Mouse (Mus musculus): Measurements from ENCODE around the gene Rgs13. TPM values are rescaled to one million over a fixed set of nuclear protein-coding genes. Genes with fewer than 3 reads are reported as not detected.
"Not testable (repeated sequence)": the region's sequence is repeated elsewhere in the genome, so short reads cannot be mapped to it uniquely, and the experiment has no call there.

The Rgs13 gene
- polyA plus RNA-seq, 1 experiment from 2014 or later, result not detected

DNA sequence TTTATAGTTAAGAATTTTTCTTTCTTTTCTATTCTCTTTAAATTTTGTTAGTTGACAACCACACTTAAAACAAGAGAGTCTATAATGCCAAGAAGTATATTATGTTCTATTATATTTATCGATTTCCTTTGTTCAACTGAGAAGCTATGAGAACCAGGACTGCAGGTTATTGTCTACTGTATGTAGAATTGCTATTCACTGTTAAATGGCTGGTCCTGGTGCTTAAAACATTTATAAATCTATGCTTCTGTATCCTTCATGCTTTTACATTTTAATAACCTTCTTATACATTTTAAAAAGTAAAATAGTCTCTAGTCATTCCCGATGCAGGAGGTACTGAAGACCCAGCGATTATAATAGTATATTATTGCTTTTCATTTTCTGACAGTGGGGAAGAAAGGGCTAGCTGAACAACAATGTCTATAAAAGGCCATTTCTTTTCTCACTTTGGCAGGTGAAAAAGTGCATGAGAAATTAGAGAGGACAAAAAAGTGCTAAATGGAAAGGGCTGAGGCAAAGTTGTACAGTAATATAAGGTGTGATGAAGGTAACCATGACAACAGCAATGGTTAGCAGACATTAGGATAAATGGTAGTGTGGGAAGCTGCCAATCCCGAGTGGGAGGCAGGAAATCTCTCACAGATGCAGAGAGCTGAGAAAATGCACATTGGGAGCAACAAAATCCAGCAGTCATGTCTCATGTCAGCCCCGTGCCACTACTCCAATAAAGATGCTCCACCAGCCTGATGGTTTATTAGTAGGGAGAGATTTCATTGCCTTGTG, 25.6 kb downstream of the Rgs13 start:
- no peak overlapping the region for H3K4me3 ChIP-seq (ENCODE audit: control insufficient read depth in 1 of 2, insufficient read depth in 1 of 2, low read depth in 1 of 2, low read length in 2 of 2)
- WGBS, result 80% methylated on average over 5 of the region's 5 CpGs

DNA sequence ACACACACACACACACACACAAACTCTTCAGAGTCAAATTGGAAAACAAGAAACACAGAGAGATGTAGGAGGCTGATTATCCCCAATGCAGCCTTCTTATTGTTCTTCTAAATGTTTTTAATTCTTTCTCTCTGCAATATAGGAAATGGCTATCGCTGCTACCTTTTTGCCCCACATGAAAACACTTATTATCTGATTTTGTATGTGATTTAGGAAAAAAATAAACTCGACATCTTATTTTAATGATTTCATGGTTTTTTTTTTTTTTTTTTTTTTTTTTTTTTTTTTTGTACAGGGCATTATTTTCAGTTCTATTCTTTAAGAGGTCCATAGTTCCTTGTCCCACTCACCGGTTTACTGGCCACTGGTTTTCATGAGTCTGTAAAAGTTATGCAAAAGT, 27.2 kb downstream of the Rgs13 start:
- H3K4me2 ChIP-seq (ENCODE audit: low read length), result no peak overlapping the region
- H3K9me3 ChIP-seq (ENCODE audit: control insufficient read depth, low read length), result no peaks in the 10 kb centered on the region
- no peak for ATAC-seq (ENCODE audit: insufficient number of reproducible peaks, insufficient read depth, low FRiP score, low read depth)
- 76% methylated on average over 3 of the region's 3 CpGs for WGBS
- no peaks in the 10 kb centered on the region for H3K4me1 ChIP-seq (ENCODE audit: control insufficient read depth in 2 of 2, insufficient read depth in 2 of 2, low read length in 2 of 2)
- no peak overlapping the region for H3K9ac ChIP-seq (ENCODE audit: low read length)
- no peaks in the 10 kb centered on the region for H3K36me3 ChIP-seq (ENCODE audit: control insufficient read depth, insufficient read depth, low read length)
- no peak overlapping the region for H3K4me3 ChIP-seq (ENCODE audit: control insufficient read depth in 1 of 2, insufficient read depth in 1 of 2, low read depth in 1 of 2, low read length in 2 of 2)
- H3K27ac ChIP-seq (replicated peaks in 1 of 2; ENCODE audit: control insufficient read depth in 1 of 2, insufficient read depth in 1 of 2, low read depth in 2 of 2, low read length in 2 of 2), result no peak overlapping the region
- H3K27me3 ChIP-seq (ENCODE audit: control insufficient read depth, insufficient read depth, low read length), result no peaks in the 10 kb centered on the region

More for the DNA sequence above, 25.6 kb downstream of the Rgs13 start:
- Histone ChIP-seq H3K27me3 (ENCODE audit: control insufficient read depth, insufficient read depth, low read length) (no peaks in the 10 kb centered on the region), H3K4me1 (ENCODE audit: control insufficient read depth in 2 of 2, insufficient read depth in 2 of 2, low read length in 2 of 2) (no peaks in the 10 kb centered on the region), H3K9me3 (ENCODE audit: control insufficient read depth, low read length) (no peaks in the 10 kb centered on the region), H3K9ac (ENCODE audit: low read length) (no peak overlapping the region), H3K27ac (replicated peaks in 1 of 2; ENCODE audit: control insufficient read depth in 1 of 2, insufficient read depth in 1 of 2, low read depth in 2 of 2, low read length in 2 of 2) (no peak overlapping the region), H3K4me2 (ENCODE audit: low read length) (no peak overlapping the region), H3K36me3 (ENCODE audit: control insufficient read depth, insufficient read depth, low read length) (no peaks in the 10 kb centered on the region)
- no peak for ATAC-seq (ENCODE audit: insufficient number of reproducible peaks, insufficient read depth, low FRiP score, low read depth)

DNA sequence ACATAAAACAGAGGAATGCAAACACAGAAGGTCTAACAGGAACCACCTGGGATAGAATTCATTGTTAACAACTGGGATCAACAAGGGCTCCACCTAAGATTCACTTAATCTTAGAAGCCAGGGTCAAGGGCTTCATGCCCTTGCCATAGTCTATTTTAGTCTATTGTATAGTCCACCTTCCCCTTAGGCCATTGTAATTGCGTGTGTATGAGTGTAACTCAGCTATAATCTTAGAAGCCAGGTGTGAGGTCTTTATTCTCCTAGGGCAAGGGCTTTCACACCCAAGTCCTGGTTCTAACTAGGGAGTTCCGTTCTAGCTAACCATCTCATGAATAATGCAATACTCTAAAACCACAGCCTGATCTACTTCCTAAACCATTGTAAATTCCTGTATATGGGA, 35.8 kb downstream of the Rgs13 start:
- H3K4me3 ChIP-seq (ENCODE audit: control insufficient read depth in 1 of 2, insufficient read depth in 1 of 2, low read depth in 1 of 2, low read length in 2 of 2); H3K4me2 ChIP-seq (ENCODE audit: low read length); H3K9ac ChIP-seq (ENCODE audit: low read length); H3K4me1 ChIP-seq (ENCODE audit: control insufficient read depth in 2 of 2, insufficient read depth in 2 of 2, low read length in 2 of 2); ATAC-seq (ENCODE audit: insufficient number of reproducible peaks, insufficient read depth, low FRiP score, low read depth); H3K36me3 ChIP-seq (ENCODE audit: control insufficient read depth, insufficient read depth, low read length); H3K27me3 ChIP-seq (ENCODE audit: control insufficient read depth, insufficient read depth, low read length); H3K27ac ChIP-seq (replicated peaks in 1 of 2; ENCODE audit: control insufficient read depth in 1 of 2, insufficient read depth in 1 of 2, low read depth in 2 of 2, low read length in 2 of 2); H3K9me3 ChIP-seq (ENCODE audit: control insufficient read depth, low read length): not testable (repeated sequence)
- 75% methylated on average over 2 of the region's 2 CpGs for WGBS

DNA sequence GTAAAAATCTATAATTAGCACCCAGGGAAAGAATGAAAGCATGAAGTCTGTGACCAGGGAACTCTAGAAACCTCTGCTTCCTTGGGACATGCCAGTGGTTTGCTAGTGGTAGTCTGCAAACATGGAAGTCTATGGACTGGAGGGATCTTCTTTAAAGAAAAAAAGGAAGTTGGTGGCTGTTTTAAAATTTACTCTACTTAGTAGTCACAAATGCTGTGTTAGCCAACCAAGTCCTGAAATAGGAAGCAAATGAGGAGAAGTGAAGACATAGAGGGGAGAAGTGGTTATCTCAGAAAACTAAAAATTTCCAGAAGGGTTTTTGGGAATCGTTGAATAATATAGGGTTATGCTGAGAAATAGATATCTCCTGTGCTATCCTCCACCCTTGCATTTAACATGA, 37.3 kb downstream of the Rgs13 start:
- WGBS, result 90% methylated on average over 1 of the region's 1 CpGs
- Histone ChIP-seq H3K27ac (replicated peaks in 1 of 2; ENCODE audit: control insufficient read depth in 1 of 2, insufficient read depth in 1 of 2, low read depth in 2 of 2, low read length in 2 of 2) (no peak overlapping the region), H3K9ac (ENCODE audit: low read length) (no peak overlapping the region), H3K27me3 (ENCODE audit: control insufficient read depth, insufficient read depth, low read length) (no peaks in the 10 kb centered on the region), H3K36me3 (ENCODE audit: control insufficient read depth, insufficient read depth, low read length) (no peaks in the 10 kb centered on the region), H3K4me3 (ENCODE audit: control insufficient read depth in 1 of 2, insufficient read depth in 1 of 2, low read depth in 1 of 2, low read length in 2 of 2) (no peak overlapping the region), H3K4me2 (ENCODE audit: low read length) (no peak overlapping the region), H3K4me1 (ENCODE audit: control insufficient read depth in 2 of 2, insufficient read depth in 2 of 2, low read length in 2 of 2) (no peaks in the 10 kb centered on the region), H3K9me3 (ENCODE audit: control insufficient read depth, low read length) (no peaks in the 10 kb centered on the region)
- ATAC-seq (ENCODE audit: insufficient number of reproducible peaks, insufficient read depth, low FRiP score, low read depth), result no peak

DNA sequence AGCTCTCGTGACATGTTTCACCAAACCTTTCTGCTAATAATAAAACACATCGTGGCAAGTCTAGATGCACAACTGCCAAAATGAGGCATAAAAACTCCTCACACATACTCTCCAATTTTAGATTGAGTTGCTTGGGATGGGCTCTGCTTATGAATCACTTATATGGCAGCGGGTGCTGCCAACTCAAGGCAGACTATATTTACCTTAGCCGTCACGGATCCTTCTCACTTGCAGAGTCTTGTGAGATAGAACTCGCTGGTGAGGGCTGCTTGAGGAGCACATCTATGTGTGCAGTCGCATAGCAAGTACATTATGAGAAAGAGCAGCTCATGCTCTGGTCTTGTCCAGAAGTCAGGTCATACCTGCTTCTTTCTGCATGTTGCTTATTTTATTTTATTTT, 49.2 kb downstream of the Rgs13 start:
- H3K4me2 ChIP-seq (ENCODE audit: low read length), result no peak overlapping the region

DNA sequence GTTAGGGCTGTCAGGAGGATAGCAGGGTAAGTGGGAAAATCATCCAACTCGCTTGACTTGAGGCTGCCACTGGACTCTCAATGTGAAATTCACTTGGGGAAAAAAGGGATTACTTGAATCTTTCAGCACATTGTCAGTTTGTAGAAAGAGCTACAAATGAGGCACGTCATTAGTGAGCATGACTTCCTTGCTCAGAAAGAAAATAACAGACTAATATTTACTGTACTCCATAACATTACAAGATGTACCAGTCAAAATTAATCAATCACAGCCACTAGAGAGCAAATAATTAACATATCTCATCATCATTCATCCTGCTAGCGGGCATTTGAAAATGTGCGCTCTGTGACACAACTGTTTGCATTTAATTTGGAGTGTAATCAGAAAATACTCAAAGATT, 57.1 kb downstream of the Rgs13 start:
- Histone ChIP-seq H3K4me3 (ENCODE audit: control insufficient read depth in 1 of 2, insufficient read depth in 1 of 2, low read depth in 1 of 2, low read length in 2 of 2) (no peak overlapping the region), H3K27me3 (ENCODE audit: control insufficient read depth, insufficient read depth, low read length) (no peaks in the 10 kb centered on the region), H3K9me3 (ENCODE audit: control insufficient read depth, low read length) (no peaks in the 10 kb centered on the region), H3K9ac (ENCODE audit: low read length) (no peak overlapping the region), H3K36me3 (ENCODE audit: control insufficient read depth, insufficient read depth, low read length) (no peaks in the 10 kb centered on the region), H3K27ac (replicated peaks in 1 of 2; ENCODE audit: control insufficient read depth in 1 of 2, insufficient read depth in 1 of 2, low read depth in 2 of 2, low read length in 2 of 2) (no peak overlapping the region), H3K4me2 (ENCODE audit: low read length) (no peak overlapping the region), H3K4me1 (ENCODE audit: control insufficient read depth in 2 of 2, insufficient read depth in 2 of 2, low read length in 2 of 2) (no peaks in the 10 kb centered on the region)
- no peak for ATAC-seq (ENCODE audit: insufficient number of reproducible peaks, insufficient read depth, low FRiP score, low read depth)
- WGBS, result 76% methylated on average over 4 of the region's 4 CpGs

More for the DNA sequence above, 49.2 kb downstream of the Rgs13 start:
- Histone ChIP-seq H3K27me3 (ENCODE audit: control insufficient read depth, insufficient read depth, low read length) (no peaks in the 10 kb centered on the region), H3K9ac (ENCODE audit: low read length) (no peak overlapping the region), H3K36me3 (ENCODE audit: control insufficient read depth, insufficient read depth, low read length) (no peaks in the 10 kb centered on the region), H3K27ac (replicated peaks in 1 of 2; ENCODE audit: control insufficient read depth in 1 of 2, insufficient read depth in 1 of 2, low read depth in 2 of 2, low read length in 2 of 2) (no peak overlapping the region), H3K9me3 (ENCODE audit: control insufficient read depth, low read length) (no peaks in the 10 kb centered on the region), H3K4me1 (ENCODE audit: control insufficient read depth in 2 of 2, insufficient read depth in 2 of 2, low read length in 2 of 2) (no peaks in the 10 kb centered on the region), H3K4me3 (ENCODE audit: control insufficient read depth in 1 of 2, insufficient read depth in 1 of 2, low read depth in 1 of 2, low read length in 2 of 2) (no peak overlapping the region)
- WGBS, result 80% methylated on average over 7 of the region's 7 CpGs
- no peak for ATAC-seq (ENCODE audit: insufficient number of reproducible peaks, insufficient read depth, low FRiP score, low read depth)

DNA sequence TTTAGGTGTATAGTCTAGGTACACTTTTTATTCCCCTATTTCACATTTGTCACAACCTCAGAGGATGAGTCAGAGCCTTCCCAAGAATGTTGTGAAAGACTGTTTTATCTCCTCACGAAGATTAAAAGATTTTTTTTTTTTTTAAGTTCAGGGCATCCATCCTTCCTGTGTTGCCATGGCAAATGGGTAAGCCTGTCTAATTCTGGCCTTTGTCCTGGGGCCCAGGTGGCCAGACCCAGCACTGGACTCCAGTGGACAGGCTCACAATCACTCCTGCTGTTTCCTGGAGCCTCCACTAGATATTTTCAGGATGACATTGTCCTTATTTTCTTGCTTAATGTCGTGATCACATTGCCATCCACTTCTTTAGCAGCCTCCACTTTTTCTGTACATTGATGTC, 57.7 kb downstream of the Rgs13 start:
- H3K36me3 ChIP-seq (ENCODE audit: control insufficient read depth, insufficient read depth, low read length), result no peaks in the 10 kb centered on the region

More for the DNA sequence above, 57.7 kb downstream of the Rgs13 start:
- no peak for ATAC-seq (ENCODE audit: insufficient number of reproducible peaks, insufficient read depth, low FRiP score, low read depth)
- Histone ChIP-seq H3K4me3 (ENCODE audit: control insufficient read depth in 1 of 2, insufficient read depth in 1 of 2, low read depth in 1 of 2, low read length in 2 of 2) (no peak overlapping the region), H3K9ac (ENCODE audit: low read length) (no peak overlapping the region), H3K4me1 (ENCODE audit: control insufficient read depth in 2 of 2, insufficient read depth in 2 of 2, low read length in 2 of 2) (no peaks in the 10 kb centered on the region), H3K4me2 (ENCODE audit: low read length) (no peak overlapping the region), H3K9me3 (ENCODE audit: control insufficient read depth, low read length) (no peaks in the 10 kb centered on the region), H3K27ac (replicated peaks in 1 of 2; ENCODE audit: control insufficient read depth in 1 of 2, insufficient read depth in 1 of 2, low read depth in 2 of 2, low read length in 2 of 2) (no peak overlapping the region), H3K27me3 (ENCODE audit: control insufficient read depth, insufficient read depth, low read length) (no peaks in the 10 kb centered on the region)
- 51% methylated on average over 2 of the region's 2 CpGs for WGBS
